Mouse (Mus musculus) CD4-positive, CD25-positive, alpha-beta regulatory T cell, adult 2 months (primary cell): ENCODE measurements around the gene Txlna.
A peak's percentile ranks its signal among the peaks of the same experiment; 100 is the strongest.

ENCODE experiments used
- DNase-seq: peaks from one replicate; pipeline ENCODE4 v3.0.0-alpha.2; 2012; ENCODE audit warnings: low read depth, low spot score

Txlna gene

GRCm38 (mm10) chr4:129588865-129589264 is 52.0 kb downstream of the Txlna start:
- no peak for DNase-seq

- no peak for DNase-seq
Measured at GRCm38 (mm10) chr4:129586943-129587342, 53.9 kb downstream of the Txlna start.

GRCm38 (mm10) chr4:129585773-129586172 is 55.1 kb downstream of the Txlna start:
- DNase-seq, result no peak

GRCm38 (mm10) chr4:129584884-129585608 is 55.8 kb downstream of the Txlna start:
- peak; percentile 92 for DNase-seq

- DNase-seq, result peak; percentile 50
Measured at GRCm38 (mm10) chr4:129584370-129584769, 56.5 kb downstream of the Txlna start.

GRCm38 (mm10) chr4:129582251-129582650 is 58.6 kb downstream of the Txlna start:
- DNase-seq, result no peak

- peak; percentile 80 for DNase-seq
Measured at GRCm38 (mm10) chr4:129580347-129580746, 60.5 kb downstream of the Txlna start.

- DNase-seq, result no peak
Measured at GRCm38 (mm10) chr4:129578466-129578865, 62.4 kb downstream of the Txlna start, which contains the start of gene Fam167b. Gene Fam167b, minus strand, starts transcription at chr4:129578549.

- no peak for DNase-seq
Measured at GRCm38 (mm10) chr4:129577688-129578087, 63.2 kb downstream of the Txlna start.

- peak; percentile 81 for DNase-seq
Measured at GRCm38 (mm10) chr4:129576863-129577491, 63.9 kb downstream of the Txlna start.
